Mouse (Mus musculus): ENCODE data around the gene Kcna7. TPM values are rescaled to one million over a fixed set of nuclear protein-coding genes. Genes with fewer than 3 reads are reported as not detected.

Gene Kcna7
- total RNA-seq, 2 experiments from 2014 or later = not detected

DNA sequence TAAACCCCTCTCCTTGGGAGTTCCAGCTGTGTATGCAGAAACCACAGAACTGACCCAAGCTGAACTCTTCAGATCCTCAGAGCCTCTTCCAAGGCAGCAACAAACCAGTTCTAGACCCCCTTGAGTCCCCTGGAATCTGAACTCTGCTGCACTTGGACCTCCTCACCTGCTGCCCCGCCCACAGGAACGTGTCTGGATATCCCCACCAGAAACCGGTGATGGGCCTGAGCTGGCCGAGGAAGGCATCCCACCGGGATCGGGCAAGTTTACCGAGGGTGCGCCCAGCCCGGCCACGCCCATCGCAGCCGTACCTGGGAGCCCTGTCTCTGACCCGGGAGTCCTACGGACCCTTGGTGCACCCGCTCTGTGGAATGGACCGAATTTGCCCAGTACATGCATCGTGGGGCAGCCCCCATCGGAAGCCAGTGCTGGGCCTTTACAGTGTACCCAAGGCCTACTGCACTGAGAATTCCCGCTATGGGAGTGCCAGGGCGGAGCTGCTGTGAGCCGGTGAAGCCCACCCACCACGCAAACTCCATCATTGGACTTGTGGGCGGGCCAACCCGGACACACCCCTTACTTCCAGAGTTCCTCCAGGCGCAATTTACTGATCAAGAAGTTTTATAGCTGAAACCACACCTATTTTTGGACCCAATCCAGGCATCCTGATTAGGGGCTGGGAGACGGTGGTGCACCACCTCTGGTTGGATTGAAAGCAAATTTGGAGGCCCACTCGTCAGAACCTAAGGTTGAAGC lies 14.6 kb downstream of the Kcna7 start:
- DNase-seq (ENCODE audit: low spot score in 2 of 2) = no peak

DNA sequence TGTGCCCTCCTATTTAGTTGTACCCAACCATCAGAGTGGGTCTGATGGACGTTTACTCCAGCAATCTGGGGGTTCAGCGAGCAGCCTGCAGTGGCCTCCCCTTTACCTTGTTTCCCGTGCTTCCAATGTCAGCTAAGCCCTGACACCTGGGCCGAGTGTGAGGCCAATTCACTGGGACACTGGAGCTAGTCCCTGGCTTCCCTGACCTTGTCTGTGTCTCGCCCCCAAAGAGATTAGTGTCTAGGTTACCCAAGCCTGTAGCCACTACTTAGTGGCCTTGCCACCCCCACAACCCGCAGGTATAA lies 15.1 kb downstream of the Kcna7 start, which contains the start of gene Lhb:
Gene Lhb, plus strand, starts transcription at position 206 of the 305 bp plus-strand sequence.
- no peak for DNase-seq (ENCODE audit: low spot score in 2 of 2)

DNA sequence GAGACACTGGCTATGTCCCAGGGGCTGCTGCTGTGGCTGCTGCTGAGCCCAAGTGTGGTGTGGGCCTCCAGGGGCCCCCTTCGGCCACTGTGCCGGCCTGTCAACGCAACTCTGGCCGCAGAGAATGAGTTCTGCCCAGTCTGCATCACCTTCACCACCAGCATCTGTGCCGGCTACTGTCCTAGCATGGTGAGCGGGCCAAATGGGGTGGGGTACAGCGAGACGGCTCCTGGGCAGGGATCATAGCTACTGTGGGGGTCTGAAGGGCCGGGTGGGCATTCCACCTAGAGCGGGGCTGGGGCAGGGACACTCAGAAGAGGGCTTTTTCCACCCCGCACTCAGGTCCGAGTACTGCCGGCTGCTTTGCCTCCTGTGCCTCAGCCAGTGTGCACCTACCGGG lies 15.7 kb downstream of the Kcna7 start:
- no peak for DNase-seq (ENCODE audit: low spot score in 2 of 2)

DNA sequence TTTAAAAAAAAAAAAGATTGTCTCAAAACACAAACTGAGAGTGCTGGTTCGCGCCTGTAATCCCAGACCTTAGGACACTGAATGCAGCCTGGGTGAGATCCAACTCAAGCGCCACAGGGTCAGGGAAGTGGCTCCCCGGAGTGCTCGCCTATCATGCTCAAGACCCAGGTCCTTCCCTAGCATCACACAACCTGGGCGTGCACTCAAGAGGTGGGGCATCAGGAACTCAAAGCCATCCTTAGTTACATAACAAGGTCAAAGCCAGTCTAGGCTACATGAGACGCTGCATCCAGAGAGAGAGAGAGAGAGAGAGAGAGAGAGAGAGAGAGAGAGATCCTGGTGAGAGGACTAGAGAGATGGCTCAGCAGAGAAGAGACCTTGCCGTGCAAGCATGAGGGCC lies 21.1 kb downstream of the Kcna7 start:
- DNase-seq (ENCODE audit: low spot score in 2 of 2) = no peak

DNA sequence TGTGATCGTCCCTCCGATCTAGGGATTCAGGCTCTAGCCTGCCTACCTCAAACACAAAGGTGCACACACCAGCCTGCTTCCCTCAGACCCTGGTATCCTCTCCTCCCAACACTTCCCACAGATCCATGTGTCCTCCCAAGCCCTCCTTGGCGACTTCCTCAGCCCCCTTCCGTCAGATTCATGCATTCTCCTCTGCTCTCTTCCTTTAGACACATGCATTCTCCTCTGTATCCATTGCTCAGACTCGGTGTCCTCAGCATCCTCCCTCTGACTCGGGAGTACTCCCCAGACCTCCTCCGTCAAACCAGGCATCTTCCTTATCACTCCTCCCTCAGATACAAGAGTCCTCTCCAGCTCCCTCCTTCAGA lies 28.4 kb downstream of the Kcna7 start:
- DNase-seq (ENCODE audit: low spot score in 2 of 2) = no peak

DNA sequence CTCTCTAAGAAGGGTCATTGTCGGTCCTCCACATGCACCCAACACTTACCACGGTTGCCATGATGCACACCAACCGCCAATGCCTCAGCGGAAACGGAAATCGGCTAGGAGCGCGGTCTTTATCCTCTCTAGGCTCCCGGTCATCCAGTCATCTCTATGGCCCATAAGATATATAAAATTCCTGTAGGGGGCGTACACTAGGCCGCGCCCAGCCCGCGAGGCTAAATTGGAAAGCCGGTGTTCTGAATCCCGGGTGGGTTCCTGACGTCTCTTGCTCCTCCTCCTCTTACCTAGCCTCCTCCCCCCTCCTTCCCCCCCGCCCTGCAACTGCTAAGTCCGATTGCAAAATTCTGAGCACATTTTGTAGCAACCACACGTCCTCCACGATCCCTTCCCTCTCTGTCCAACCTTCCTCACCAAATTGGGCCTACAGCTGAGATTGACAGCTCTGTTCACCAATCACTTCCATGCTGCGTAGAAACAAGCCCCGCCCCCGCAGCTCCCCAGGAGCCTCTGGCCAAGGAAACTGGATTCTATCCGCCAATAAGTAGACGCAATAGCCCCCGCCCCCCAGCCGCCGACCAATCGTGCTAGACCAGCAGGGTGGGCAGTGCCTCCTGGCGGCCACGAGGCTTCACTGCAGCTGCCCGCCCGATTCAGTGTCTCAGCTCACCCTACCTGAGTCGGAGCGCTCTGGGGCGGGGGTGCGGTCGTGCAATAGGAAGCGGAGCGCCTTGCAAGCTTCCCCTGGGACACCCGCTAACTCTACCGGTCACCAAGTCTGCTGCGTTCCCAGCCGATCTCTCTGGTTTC lies 29.0 kb downstream of the Kcna7 start, which contains the start of gene Gys1:
Gene Gys1, plus strand, starts transcription at position 642 of the 813 bp plus-strand sequence.
- peak; percentile 99 for DNase-seq (ENCODE audit: low spot score in 2 of 2)

DNA sequence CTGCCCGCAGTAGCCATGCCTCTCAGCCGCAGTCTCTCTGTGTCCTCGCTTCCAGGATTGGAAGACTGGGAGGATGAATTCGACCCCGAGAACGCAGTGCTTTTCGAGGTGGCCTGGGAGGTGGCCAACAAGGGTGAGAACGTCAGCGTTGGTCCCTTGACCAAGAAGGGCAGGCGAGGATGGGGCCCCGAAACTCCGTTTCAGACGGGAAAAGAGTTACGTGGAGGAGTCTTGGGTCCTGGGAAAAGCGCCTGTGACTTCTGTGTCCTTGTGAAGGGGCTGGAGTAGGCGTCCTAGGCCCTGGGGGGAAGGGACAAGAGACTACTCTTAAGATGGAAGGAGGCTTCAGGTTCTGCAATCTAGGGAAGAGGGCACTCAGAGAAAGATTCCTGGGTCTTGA lies 29.6 kb downstream of the Kcna7 start:
- DNase-seq (ENCODE audit: low spot score in 2 of 2) = no peak

DNA sequence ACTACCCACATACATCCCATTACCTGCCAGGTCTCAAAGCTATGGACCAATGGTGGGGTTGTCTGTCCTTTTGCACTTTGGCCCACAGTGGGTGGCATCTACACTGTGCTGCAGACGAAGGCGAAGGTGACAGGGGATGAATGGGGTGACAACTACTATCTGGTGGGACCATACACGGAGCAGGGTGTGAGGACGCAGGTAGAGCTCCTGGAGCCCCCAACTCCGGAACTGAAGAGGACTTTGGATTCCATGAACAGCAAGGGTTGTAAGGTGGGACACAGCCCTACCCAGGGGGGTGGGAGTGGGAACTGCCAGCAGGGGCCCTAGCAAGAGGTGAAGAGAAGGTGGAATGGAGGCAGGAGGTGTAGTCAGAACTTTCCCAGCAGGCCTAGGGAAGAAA lies 31.0 kb downstream of the Kcna7 start:
- DNase-seq (ENCODE audit: low spot score in 2 of 2) = no peak

DNA sequence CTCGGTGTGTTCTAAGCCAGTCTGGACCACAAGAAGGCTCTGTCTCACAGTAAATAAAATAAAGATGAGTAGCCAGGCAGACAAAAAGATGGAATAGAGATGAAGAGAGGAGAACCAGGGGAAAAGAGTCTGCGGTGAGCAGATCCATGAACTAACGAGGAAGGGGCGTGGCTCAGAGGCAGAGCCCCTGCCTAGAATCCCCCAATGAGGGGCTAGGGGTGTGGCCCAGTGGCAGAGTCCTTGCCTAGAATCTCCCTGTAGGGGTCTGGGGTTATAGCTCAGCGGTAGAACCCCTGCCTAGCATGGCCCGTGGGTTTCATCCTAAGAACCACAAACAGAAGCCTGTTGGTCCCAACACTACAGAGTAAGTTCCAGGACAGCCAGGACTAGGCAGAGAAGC lies 31.6 kb downstream of the Kcna7 start:
- no peak for DNase-seq (ENCODE audit: low spot score in 2 of 2)

DNA sequence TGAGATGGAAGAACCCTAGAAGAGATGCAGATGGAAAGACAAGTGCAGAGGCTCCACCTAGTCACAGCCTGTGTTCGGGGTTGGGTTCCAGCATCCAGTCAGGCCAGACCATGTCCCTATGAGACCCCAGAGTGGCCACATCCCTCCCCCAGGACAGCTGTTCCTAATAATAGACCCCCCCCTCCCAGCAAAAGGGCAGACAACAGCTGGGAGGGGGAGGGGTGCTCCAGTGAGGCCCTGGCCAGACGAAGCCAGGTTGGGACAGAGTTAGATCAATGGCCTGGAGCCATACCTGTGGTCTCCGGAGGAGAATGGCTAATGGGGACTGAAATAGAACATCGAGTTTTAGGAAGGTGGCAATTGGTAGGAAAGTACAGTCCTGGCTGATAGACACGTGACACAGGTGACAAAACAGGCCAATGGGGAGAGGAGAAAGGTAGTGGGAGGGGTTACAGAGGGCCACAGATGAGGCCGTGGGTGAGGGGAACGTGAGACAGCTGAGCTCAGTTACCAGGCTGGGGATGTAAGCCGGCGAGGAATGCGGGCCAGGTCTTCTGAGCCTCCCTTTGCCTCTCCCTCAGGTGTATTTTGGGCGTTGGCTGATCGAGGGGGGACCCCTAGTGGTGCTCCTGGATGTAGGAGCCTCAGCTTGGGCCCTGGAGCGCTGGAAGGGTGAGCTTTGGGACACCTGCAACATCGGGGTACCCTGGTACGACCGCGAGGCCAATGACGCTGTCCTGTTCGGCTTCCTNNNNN lies 32.2 kb downstream of the Kcna7 start, which contains the start of gene Ruvbl2:
Gene Ruvbl2, minus strand, starts transcription at position 576 of the 756 bp plus-strand sequence.
- no peak for DNase-seq (ENCODE audit: low spot score in 2 of 2)

DNA sequence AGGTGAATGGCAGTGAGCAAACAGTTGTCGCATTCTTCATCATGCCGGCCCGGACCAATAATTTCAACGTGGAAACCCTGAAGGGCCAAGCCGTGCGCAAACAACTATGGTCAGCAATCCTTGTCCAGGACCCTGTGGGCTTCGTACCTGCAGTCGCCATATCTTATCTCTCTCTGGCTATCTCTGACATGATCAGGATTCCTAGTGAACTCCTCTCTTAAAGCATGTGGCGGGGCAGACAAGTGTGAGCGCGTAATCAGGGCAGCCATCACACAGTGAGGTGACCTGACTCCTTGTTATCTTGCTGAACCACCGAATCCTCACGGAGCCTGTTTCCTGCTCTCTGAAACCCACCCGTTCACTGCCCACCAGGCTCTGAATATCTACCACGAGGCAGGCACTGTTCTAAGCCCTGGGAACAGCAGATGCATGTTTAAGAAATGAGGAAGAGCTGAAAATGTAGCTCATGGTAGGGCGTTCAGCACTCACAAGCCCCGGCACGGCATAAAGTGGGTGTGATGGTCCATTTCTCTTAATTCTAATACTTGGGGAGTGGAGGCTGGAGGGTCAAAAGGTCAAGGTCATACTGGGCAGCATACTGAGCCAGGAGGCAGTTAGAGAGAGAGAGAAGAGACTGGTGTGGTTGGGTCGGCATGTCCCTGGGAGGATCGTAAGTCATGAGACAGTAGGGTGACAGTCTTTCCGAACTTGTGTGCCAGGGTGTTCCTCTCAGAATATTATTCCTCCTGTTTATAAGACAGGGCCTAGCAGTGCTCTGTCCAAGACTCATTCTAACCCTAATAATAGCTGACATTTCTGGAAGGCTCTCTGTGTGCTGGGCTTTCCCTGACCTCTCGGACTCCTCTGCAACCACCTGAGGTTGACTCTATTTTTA lies 38.3 kb downstream of the Kcna7 start:
- DNase-seq (ENCODE audit: low spot score in 2 of 2) = no peak

DNA sequence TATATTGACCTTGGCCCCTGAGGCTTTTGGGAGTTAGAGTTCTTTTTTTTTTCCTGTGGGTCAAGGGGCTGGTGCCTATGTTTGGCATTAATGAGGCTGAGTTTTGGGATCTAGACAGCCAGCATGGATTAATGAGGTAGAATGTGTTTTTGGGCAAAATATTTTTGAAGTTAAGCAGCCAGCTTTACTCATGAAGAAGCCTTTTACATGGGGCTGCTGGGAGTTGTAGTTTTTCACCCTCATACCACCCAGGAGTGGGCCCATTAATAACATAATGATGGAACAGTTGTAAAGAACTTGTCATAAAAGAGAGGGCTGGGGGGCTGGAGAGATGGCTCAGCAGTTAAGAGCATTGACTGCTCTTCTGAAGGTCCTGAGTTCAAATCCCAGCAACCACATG lies 41.1 kb downstream of the Kcna7 start:
- DNase-seq (ENCODE audit: low spot score in 2 of 2) = no peak

DNA sequence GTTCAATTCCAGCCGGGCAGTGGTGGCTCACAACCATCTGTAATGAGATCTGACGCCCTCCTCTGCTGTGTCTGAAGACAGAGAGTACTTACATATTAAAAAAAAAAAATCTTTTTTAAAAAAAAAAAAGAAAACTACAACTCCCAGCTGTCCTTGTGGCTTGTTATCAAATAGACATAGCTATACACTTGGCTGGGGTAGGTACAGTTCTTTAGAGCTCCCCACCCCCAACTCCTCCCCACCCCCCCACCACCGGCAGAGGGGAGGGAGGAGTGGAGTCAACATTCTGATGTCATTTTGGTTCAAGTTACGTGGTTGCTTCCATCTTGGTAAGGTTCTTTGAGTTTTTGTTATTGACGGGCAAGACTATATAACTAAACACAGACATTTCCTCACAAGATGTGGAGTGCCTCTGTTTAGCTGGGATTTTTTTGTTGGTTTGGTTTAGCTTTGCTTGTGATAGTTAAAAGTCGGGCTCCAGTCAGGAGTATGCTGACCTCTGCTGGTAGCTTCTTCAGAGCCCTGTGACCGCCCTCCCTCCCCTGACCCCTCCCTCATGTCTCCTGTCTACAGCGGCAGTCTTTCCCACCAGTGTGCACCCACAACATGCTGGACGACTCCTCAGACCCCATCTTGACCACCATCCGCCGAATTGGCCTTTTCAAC lies 42.0 kb downstream of the Kcna7 start:
- DNase-seq (ENCODE audit: low spot score in 2 of 2) = no peak

DNA sequence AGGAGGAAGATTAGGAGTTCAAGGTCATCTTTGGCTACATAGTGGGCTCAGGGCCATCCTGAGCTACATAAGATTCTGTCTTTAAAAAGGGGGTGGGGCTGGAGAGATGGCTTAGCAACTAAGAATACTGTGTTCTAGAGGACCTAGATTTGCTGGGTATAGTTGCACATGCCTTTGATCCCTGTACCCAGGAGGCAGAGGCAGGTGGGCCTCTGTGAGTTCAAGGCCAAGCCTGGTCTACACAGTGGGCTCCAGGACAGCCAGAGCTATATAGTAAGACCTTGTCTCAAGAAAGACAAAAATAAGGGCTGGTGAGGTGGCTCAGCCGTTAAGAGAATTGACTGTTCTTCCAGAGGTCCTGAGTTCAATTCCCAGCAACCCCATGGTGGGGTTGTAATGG lies 44.5 kb downstream of the Kcna7 start:
- DNase-seq (ENCODE audit: low spot score in 2 of 2) = no peak

DNA sequence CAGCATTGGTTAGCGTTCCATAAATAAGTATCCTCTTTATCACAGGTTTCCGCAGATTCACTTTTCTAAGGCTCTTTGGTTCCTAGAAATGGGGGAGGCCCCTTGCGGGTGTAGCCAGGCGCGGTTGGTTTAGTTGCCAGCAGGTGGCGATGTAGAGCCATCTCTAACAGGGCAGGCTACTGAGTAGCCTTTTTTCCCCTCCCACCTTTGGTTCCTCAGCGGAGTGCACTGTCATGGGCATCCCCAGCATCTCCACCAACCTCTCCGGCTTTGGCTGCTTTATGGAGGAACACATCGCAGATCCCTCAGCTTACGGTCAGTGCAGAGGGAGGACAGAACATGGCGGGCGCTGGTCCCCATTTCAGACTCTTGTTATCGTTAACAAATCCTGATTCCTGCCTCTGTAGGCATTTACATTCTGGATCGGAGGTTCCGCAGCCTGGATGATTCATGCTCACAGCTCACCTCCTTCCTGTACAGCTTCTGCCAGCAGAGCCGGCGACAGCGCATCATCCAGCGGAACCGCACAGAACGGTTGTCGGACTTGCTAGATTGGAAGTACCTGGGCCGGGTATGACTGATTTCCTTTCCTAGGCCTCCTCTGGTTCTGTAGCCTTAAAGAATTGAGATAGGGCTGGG lies 46.0 kb downstream of the Kcna7 start:
- peak; percentile 83 to 86 for DNase-seq (ENCODE audit: low spot score in 2 of 2)

DNA sequence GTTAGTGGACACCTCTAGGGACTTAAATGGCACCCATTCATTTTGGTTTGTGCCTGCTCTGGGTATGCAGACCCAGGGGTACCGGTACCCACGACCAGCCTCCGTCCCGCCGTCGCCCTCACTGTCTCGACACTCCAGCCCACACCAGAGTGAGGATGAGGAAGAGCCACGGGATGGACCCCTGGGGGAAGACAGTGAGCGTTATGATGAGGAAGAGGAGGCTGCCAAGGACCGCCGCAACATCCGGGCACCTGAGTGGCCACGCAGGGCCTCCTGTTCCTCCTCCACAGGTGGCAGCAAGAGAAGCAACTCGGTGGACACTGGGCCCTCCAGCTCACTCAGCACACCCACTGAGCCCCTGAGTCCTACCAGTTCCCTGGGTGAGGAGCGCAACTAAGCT lies 49.5 kb downstream of the Kcna7 start:
- DNase-seq (ENCODE audit: low spot score in 2 of 2) = no peak

DNA sequence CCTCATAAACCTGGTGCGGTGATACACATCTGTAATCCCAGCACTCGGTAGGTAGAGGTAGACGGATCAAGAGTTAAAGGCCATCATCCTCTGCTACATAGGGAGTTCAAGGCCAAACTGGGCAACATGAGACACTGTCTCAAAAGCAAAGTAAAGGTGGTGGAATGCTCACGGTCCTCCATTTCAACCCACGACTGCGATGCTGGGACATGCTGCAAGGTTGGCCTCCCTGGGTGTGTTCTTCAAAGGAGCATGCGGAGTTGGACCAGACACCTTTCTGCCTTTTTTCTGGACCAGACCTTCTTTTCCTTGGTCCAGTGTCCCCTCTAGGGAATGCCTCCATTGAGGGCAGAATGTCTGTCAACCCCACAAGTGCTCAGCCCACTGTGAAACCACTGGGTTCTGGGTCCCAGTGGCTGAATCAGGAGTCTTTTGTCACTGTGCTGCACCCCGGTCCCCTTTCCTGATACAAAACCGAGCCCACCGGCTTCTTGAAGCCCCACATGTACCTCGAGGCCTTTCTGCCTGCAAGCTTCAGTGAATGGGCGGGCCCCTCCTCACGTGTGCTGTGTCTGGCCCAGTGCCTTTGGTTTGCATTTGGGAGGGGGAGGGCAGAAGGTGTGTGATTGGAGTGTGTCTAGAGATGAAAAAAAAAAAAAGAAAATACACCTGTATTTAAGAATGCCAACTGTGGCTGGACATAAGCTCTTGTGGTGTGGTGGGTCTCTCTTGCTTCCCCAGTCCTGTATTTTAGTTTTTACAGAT lies 50.7 kb downstream of the Kcna7 start:
- DNase-seq (ENCODE audit: low spot score in 2 of 2) = no peak

DNA sequence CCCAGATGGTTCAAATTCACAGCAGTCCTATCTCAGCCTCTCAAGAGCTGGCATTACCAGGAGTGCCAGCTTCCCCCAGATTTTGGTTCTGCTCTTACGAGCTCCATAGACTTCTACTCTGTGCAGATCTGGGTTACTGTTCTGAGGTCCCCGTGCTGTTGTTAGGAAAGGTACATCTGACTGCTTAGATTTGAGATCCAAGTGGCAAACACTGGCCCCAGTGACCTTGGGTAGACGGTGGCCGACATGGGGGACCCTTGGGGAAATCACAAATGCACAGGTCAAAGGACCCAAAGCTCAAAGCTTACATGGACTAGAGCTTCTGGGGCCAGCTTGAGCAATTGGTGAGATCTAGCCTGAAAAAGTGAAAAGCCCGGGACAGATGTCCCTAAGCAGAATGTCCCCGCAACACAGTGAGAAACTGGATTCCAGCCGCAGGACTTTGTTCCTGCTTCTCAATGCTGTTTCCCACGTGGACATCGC lies 51.3 kb downstream of the Kcna7 start:
- DNase-seq (ENCODE audit: low spot score in 2 of 2) = no peak
